Mouse (Mus musculus): ENCODE data around the gene Prkce.

The Prkce gene

GRCm38 (mm10) chr17:86167320-86168230, at the start of gene Prkce:
TSS of gene Prkce (plus strand) at chr17:86167785.
- peak; percentile 82 for DNase-seq (ENCODE audit: low spot score)

- no peak for DNase-seq (ENCODE audit: low spot score)
These were observed 44.4 kb upstream of the Prkce start for GRCm38 (mm10) chr17:86123146-86123545.

GRCm38 (mm10) chr17:86125908-86126307, 41.7 kb upstream of the Prkce start:
- peak; percentile 28 for DNase-seq (ENCODE audit: low spot score)

GRCm38 (mm10) chr17:86128198-86128597, 39.4 kb upstream of the Prkce start:
- no peak for DNase-seq (ENCODE audit: low spot score)

GRCm38 (mm10) chr17:86132534-86132933, 35.1 kb upstream of the Prkce start:
- DNase-seq (ENCODE audit: low spot score) = no peak

- DNase-seq (ENCODE audit: low spot score) = no peak
These were observed 33.1 kb upstream of the Prkce start for GRCm38 (mm10) chr17:86134461-86134860.

GRCm38 (mm10) chr17:86135835-86136234, 31.8 kb upstream of the Prkce start:
- DNase-seq (ENCODE audit: low spot score) = no peak

- DNase-seq (ENCODE audit: low spot score) = peak; percentile 28
These were observed 23.0 kb upstream of the Prkce start for GRCm38 (mm10) chr17:86144537-86145078.

- DNase-seq (ENCODE audit: low spot score) = peak; percentile 90
These were observed 22.3 kb upstream of the Prkce start, which contains the start of gene Srbd1 for GRCm38 (mm10) chr17:86145079-86145951. TSS of gene Srbd1 (minus strand) at chr17:86145175.

GRCm38 (mm10) chr17:86149726-86150125, 17.9 kb upstream of the Prkce start:
- no peak for DNase-seq (ENCODE audit: low spot score)

- DNase-seq (ENCODE audit: low spot score) = peak; percentile 90
These were observed 16.7 kb upstream of the Prkce start for GRCm38 (mm10) chr17:86150867-86151348.

GRCm38 (mm10) chr17:86156999-86157398, 10.6 kb upstream of the Prkce start:
- DNase-seq (ENCODE audit: low spot score) = no peak

- DNase-seq (ENCODE audit: low spot score) = no peak
These were observed 4.9 kb upstream of the Prkce start for GRCm38 (mm10) chr17:86162672-86163071.

- DNase-seq (ENCODE audit: low spot score) = no peak
These were observed 3.2 kb upstream of the Prkce start for GRCm38 (mm10) chr17:86164416-86164815.

GRCm38 (mm10) chr17:86166051-86166566, 1.5 kb upstream of the Prkce start:
- no peak for DNase-seq (ENCODE audit: low spot score)

- peak; percentile 72 for DNase-seq (ENCODE audit: low spot score)
These were observed 842 bp upstream of the Prkce start for GRCm38 (mm10) chr17:86166567-86167319.

- DNase-seq (ENCODE audit: low spot score) = peak; percentile 32
These were observed 821 bp downstream of the Prkce start for GRCm38 (mm10) chr17:86168231-86168981.

GRCm38 (mm10) chr17:86169092-86169491, 1.5 kb downstream of the Prkce start:
- DNase-seq (ENCODE audit: low spot score) = no peak

- no peak for DNase-seq (ENCODE audit: low spot score)
These were observed 2.8 kb downstream of the Prkce start for GRCm38 (mm10) chr17:86170164-86170958.

GRCm38 (mm10) chr17:86175516-86175915, 7.9 kb downstream of the Prkce start:
- peak; percentile 86 for DNase-seq (ENCODE audit: low spot score)

Data from MN1 (cell line).